Mouse (Mus musculus) liver, embryonic 11.5 days (tissue): ENCODE measurements around the gene Cep152. TPM values are rescaled to one million over a fixed set of nuclear protein-coding genes. Genes with fewer than 3 reads are reported as not detected.

Source experiments
- ATAC-seq: fragments of 200-750 bp; cut with Nextera tagmentation; replicated peaks from 2 replicates; pipeline ENCODE4 v1.8.0; 2017; ENCODE audit warnings: moderate number of reproducible peaks, mild to moderate bottlenecking, moderate TSS enrichment, moderate library complexity; ENCODE audit not compliant: low FRiP score
- DNase-seq: peaks from one replicate; pipeline ENCODE4 v3.0.0-alpha.2; 2017; ENCODE audit warnings: low spot score
- H3K27ac ChIP-seq: fragments of 300-500 bp; sonication (generic); 2 replicates; pipeline ENCODE4 v1.5.1; 2014; ENCODE audit warnings: mild to moderate bottlenecking, low read depth, low read length, control low read depth
- H3K27me3 ChIP-seq: fragments of 300-500 bp; sonication (generic); replicated peaks from 2 replicates; pipeline ENCODE4 v1.6.1; 2014; ENCODE audit warnings: low read length, mixed read lengths; ENCODE audit not compliant: control insufficient read depth, insufficient read depth
- H3K36me3 ChIP-seq: fragments of 300-500 bp; sonication (generic); 2 replicates; pipeline ENCODE4 v1.6.1; 2014; ENCODE audit warnings: mild to moderate bottlenecking, low read length, moderate library complexity, mixed read lengths; ENCODE audit not compliant: control insufficient read depth, insufficient read depth
- H3K4me1 ChIP-seq: fragments of 300-500 bp; sonication (generic); replicated peaks from 2 replicates; pipeline ENCODE4 v1.6.1; 2014; ENCODE audit warnings: low read length, mixed read lengths; ENCODE audit not compliant: control insufficient read depth, insufficient read depth
- H3K4me2 ChIP-seq: fragments of 300-500 bp; sonication (generic); 2 replicates; pipeline ENCODE4 v1.6.1; 2014; ENCODE audit warnings: mild to moderate bottlenecking, control low read depth, moderate library complexity
- H3K4me3 ChIP-seq: fragments of 300-500 bp; sonication (generic); 2 replicates; pipeline ENCODE4 v1.5.1; 2014; ENCODE audit warnings: low read depth, low read length, control low read depth
- H3K9ac ChIP-seq: fragments of 300-500 bp; sonication (generic); 2 replicates; pipeline ENCODE4 v1.6.1; 2014; ENCODE audit warnings: low read depth, low read length, control low read depth
- H3K9me3 ChIP-seq: fragments of 300-500 bp; sonication (generic); 2 replicates; pipeline ENCODE4 v1.6.1; 2016; ENCODE audit warnings: low read length, inconsistent platforms, mixed read lengths; ENCODE audit not compliant: control insufficient read depth
- WGBS: fragments of 180-500 bp; shearing (Covaris S2); extraction: QIAGEN DNeasy Blood & Tissue Kit; methylation state at CpG from one replicate; pipeline ENCODE4 v1.1.7; 2014; 5-methylcytosine and 5-hydroxymethylcytosine counted together
- polyA plus RNA-seq: library from polyadenylated mRNA; unstranded; fragments of >200 nt; fragmentation: Nextera tagmentation; extraction: Ambion mirVana; gene quantifications from 2 replicates; pipeline ENCODE4 v1.2.1, GENCODE M21; 2014

The Cep152 gene
- polyA plus RNA-seq, 1 experiment from 2014 or later: 8.1 TPM

- H3K9me3 ChIP-seq: no peaks in the 10 kb centered on the region
- no peak overlapping the region for H3K4me3 ChIP-seq
- H3K27me3 ChIP-seq: no peaks in the 10 kb centered on the region
- ATAC-seq: no peak
- WGBS: 96% methylated on average over 12 of the region's 12 CpGs
- DNase-seq: no peak
- H3K4me2 ChIP-seq: no peak overlapping the region
- no peaks in the 10 kb centered on the region for H3K4me1 ChIP-seq
- H3K9ac ChIP-seq: no peak overlapping the region
- no peak overlapping the region for H3K27ac ChIP-seq
- H3K36me3 ChIP-seq: peaks cover 33% of the 10 kb centered on the region
Observed at GRCm38 (mm10) chr2:125594786-125595185, 30.1 kb downstream of the Cep152 start.

DNA sequence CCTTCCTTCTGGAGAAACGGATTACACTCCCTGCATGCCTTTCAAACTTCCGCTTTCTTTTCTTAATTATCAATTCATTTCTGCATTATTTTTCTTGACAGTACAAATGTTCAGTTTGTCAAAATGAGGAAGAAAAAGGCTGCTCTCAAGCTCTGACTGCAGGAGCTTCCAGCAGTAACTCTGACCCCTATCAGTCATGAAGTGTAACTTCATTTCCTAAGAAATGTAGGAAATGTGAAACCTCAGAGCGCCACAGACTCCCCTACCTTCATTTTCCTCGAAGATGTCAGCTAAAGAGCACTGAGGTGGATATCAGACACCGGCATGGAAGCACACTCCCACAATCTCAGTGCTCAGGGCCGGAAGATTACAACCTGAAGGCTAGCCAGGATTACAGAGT is 30.8 kb downstream of the Cep152 start:
- ATAC-seq: no peak
- DNase-seq: no peak
- Histone ChIP-seq H3K4me1 (no peaks in the 10 kb centered on the region), H3K9me3 (no peaks in the 10 kb centered on the region), H3K27me3 (no peaks in the 10 kb centered on the region), H3K27ac (no peak overlapping the region), H3K4me2 (no peak overlapping the region), H3K36me3 (peaks cover 37% of the 10 kb centered on the region), H3K9ac (no peak overlapping the region), H3K4me3 (no peak overlapping the region)
- 81% methylated on average over 6 of the region's 6 CpGs for WGBS

DNA sequence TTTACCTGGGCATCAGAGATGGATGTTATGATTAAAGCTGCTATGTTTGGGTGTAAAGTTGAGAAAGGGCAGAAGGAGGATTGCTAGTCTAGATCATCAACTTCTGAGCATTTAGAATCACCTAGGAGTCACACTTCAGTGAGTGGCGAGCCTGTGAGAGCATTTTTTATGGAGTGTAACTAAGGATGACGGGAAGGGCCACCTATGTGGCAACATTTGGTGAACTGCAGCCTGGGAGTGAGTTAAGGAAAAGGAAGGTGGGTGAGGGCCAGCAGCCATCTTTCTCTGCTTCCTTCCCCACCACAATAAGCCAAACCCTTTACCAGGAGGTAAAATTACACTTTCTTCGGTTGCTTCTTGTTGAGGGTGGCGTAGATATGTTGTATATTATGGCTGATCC is 33.0 kb downstream of the Cep152 start:
- ATAC-seq: no peak
- no peaks in the 10 kb centered on the region for H3K4me1 ChIP-seq
- no peak overlapping the region for H3K4me2 ChIP-seq
- WGBS: 91% methylated on average over 4 of the region's 4 CpGs
- H3K9me3 ChIP-seq: no peaks in the 10 kb centered on the region
- H3K27ac ChIP-seq: no peak overlapping the region
- no peak for DNase-seq
- no peak overlapping the region for H3K4me3 ChIP-seq
- no peaks in the 10 kb centered on the region for H3K27me3 ChIP-seq
- no peak overlapping the region for H3K9ac ChIP-seq
- H3K36me3 ChIP-seq: peaks cover 48% of the 10 kb centered on the region

GRCm38 (mm10) chr2:125589287-125589686 is 35.6 kb downstream of the Cep152 start:
- ATAC-seq: no peak

DNA sequence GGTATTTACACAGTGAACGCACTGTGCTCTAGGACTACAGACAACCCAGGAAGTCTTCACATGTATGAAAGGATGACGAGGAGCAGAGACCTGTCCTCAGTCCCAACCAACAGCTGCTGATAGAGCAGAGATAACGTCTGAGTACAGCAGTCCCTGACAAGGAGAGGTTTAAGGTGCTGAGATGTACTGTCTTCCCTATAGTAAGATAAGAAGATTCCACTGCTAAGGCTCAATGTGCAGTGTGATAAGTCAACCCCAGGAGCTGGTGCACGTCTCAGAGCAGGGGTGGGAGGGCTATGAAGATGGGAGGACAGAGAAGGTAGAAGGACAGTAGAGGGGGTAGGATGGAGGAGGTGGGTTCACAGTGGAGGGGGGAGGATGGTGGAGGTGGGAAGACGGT is 43.8 kb downstream of the Cep152 start:
- Histone ChIP-seq H3K9ac (no peak overlapping the region), H3K4me1 (no peaks in the 10 kb centered on the region), H3K27me3 (no peaks in the 10 kb centered on the region), H3K36me3 (peaks cover 23% of the 10 kb centered on the region), H3K4me2 (no peak overlapping the region), H3K27ac (no peak overlapping the region), H3K4me3 (no peak overlapping the region), H3K9me3 (no peaks in the 10 kb centered on the region)
- ATAC-seq: peak; percentile 75
- no peak for DNase-seq
- WGBS: 54% methylated on average over 5 of the region's 5 CpGs

More at GRCm38 (mm10) chr2:125589287-125589686, 35.6 kb downstream of the Cep152 start:
- H3K4me3 ChIP-seq: no peak overlapping the region
- H3K4me2 ChIP-seq: no peak overlapping the region
- H3K9me3 ChIP-seq: no peaks in the 10 kb centered on the region
- peaks cover 46% of the 10 kb centered on the region for H3K36me3 ChIP-seq
- H3K27ac ChIP-seq: no peak overlapping the region
- no peaks in the 10 kb centered on the region for H3K4me1 ChIP-seq
- no peak overlapping the region for H3K9ac ChIP-seq
- no peak for DNase-seq
- H3K27me3 ChIP-seq: no peaks in the 10 kb centered on the region
- WGBS: 72% methylated on average over 12 of the region's 12 CpGs

DNA sequence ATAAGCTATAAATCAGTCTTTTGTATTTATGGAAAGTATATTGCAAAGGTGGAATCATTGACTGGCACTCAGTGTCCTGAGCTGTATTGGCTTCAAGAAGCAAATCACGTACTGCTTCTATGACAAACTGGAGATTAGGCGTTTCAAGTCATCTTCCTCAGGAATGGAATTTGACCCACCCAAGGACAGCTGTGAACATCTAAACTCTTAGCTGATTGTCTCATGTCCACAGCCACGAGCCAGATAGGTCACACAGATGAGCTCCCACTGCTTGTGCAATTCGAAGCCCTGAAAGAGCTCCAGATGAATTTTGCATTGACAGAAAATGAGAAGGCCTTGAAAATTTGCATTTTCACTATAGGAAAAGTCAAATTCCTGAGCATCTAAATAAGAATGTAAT is 47.2 kb downstream of the Cep152 start:
- DNase-seq (no peak), ATAC-seq (no peak)
- Histone ChIP-seq H3K4me2 (no peak overlapping the region), H3K4me1 (no peaks in the 10 kb centered on the region), H3K27ac (no peak overlapping the region), H3K4me3 (no peak overlapping the region), H3K9ac (no peak overlapping the region), H3K36me3 (peaks cover 29% of the 10 kb centered on the region), H3K9me3 (no peaks in the 10 kb centered on the region), H3K27me3 (no peaks in the 10 kb centered on the region)
- WGBS: 77% methylated on average over 4 of the region's 4 CpGs

DNA sequence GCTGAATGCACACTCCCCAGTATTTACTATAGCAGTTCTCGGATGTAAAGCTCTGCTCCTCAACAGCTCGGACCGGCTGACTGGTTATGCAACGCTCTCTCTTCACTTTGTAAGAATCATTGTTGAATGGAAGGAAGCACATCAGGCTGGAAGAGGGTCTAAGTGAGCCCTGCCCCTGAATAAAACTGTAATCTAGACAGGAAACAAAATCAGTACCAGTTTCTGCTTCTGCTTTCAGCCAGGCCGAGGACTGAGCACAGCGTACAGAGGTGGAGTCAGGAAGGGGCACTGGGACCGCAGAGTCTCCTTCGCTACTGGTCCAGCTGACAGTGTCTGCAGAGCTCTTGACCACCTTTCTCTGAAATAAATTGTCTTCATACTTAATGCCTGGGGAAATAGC is 48.4 kb downstream of the Cep152 start:
- H3K27me3 ChIP-seq: no peaks in the 10 kb centered on the region
- DNase-seq (no peak), ATAC-seq (no peak)
- H3K36me3 ChIP-seq: peaks cover 27% of the 10 kb centered on the region
- no peak overlapping the region for H3K4me3 ChIP-seq
- H3K9ac ChIP-seq: no peak overlapping the region
- H3K4me2 ChIP-seq: no peak overlapping the region
- no peaks in the 10 kb centered on the region for H3K4me1 ChIP-seq
- no peak overlapping the region for H3K27ac ChIP-seq
- H3K9me3 ChIP-seq: no peaks in the 10 kb centered on the region
- 84% methylated on average over 8 of the region's 8 CpGs for WGBS

GRCm38 (mm10) chr2:125575766-125576165 is 49.1 kb downstream of the Cep152 start:
- H3K36me3 ChIP-seq: peaks cover 29% of the 10 kb centered on the region
- ATAC-seq: no peak
- 74% methylated on average over 3 of the region's 3 CpGs for WGBS

DNA sequence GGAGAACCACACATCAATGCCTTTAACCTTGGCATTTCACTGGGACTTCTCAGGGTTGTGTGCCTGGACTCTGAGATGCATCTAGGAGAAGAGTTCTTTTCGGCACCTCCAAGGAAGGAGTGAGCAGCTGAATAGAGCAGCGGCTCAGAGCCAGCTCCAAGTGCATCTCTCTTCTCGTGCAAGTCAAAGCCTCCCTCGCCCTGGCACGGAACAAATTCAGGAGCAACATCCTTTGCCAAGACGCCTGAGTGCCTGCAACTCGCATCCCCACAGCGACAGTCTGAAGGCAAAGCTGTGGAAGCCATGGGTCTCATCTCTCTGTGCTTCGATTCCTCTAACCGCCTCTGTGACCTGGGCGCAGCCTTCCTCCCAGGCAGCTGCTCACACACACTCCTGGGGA is 61.0 kb downstream of the Cep152 start:
- no peaks in the 10 kb centered on the region for H3K9me3 ChIP-seq
- ATAC-seq: no peak
- H3K27me3 ChIP-seq: no peaks in the 10 kb centered on the region
- H3K9ac ChIP-seq: no peak overlapping the region
- no peak for DNase-seq
- no peaks in the 10 kb centered on the region for H3K4me1 ChIP-seq
- 92% methylated on average over 11 of the region's 11 CpGs for WGBS
- H3K36me3 ChIP-seq: peaks cover 24% of the 10 kb centered on the region
- no peak overlapping the region for H3K27ac ChIP-seq
- H3K4me2 ChIP-seq: no peak overlapping the region
- no peak overlapping the region for H3K4me3 ChIP-seq

More at GRCm38 (mm10) chr2:125575766-125576165, 49.1 kb downstream of the Cep152 start:
- no peak for DNase-seq
- H3K9me3 ChIP-seq: no peaks in the 10 kb centered on the region
- no peak overlapping the region for H3K27ac ChIP-seq
- H3K4me3 ChIP-seq: no peak overlapping the region
- H3K9ac ChIP-seq: no peak overlapping the region
- no peaks in the 10 kb centered on the region for H3K4me1 ChIP-seq
- no peak overlapping the region for H3K4me2 ChIP-seq
- H3K27me3 ChIP-seq: no peaks in the 10 kb centered on the region
